Mouse (Mus musculus): ENCODE results near the gene Fam69a. TPM values are rescaled to one million over a fixed set of nuclear protein-coding genes. Genes with fewer than 3 reads are reported as not detected.
"Not testable (repeated sequence)": the region's sequence is repeated elsewhere in the genome, so short reads cannot be mapped to it uniquely, and the experiment has no call there.

Gene Fam69a
- 22.0 and 22.7 TPM in 2 replicates for polyA plus RNA-seq (2015; fragmentation: Nextera tagmentation; extraction: Ambion mirVana)

DNA sequence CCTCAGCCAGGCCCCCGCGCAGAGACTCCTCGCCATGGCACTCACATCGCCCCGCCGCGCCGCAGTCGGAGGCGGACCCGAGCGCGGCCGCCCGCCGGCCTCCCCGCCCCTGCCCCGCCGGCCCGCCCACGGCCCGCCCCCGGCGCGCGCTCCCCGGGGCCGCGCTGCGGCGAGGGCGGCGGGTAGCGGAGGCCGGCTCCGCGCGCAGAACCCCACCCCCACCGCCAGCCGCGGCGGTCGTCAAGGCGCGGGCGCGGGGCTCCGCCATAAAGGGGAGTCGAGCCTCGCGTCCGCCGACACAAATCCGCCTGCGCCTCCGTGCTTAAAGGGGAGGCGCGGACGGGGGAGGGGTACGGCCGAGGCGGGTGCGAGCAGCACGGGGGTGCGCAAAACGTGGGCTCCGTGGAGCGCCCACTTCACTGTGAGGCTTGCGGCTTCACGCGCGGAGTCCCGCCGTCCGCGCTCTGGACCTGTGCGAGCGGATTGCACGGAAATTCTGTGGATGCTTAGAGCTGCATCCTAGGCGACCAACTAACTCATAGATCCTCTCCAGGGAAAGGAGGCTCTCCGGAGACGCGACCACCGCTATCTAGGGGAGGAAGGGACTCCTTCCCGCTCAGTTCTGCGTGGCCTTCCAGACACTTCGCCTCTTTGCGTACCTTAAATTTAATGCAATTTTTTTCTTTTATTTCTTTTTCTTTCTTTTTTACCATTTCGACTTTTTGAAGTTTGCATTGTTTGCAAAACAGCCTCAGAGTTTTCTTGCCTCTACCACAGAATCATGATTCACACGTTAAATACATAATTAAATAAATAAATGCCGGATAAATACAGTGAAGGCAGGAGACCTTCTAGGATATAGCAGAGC is at the start of gene Fam69a:
Fam69a (minus strand) TSS at position 119 of the 868 bp plus-strand sequence.
- H3K4me3 ChIP-seq: peak within 1 kb of the TSS; percentile 94
- no peaks in the 10 kb centered on the region for H3K9me3 ChIP-seq
- no peaks in the 10 kb centered on the region for H3K36me3 ChIP-seq
- peak within 1 kb of the TSS; percentile 91 for H3K27ac ChIP-seq
- peak; percentile 95 for ATAC-seq (ENCODE audit: borderline replicate concordance, extremely low read depth, low FRiP score, low TSS enrichment)
- under 1% methylated on average over 71 of the region's 91 CpGs for WGBS
- H3K4me1 ChIP-seq: 0 out of 2 replicates have a peak, but pooled peaks cover 6% of the 10 kb centered on the region
- peak within 1 kb of the TSS; percentile 93 for H3K4me2 ChIP-seq
- no peaks in the 10 kb centered on the region for H3K27me3 ChIP-seq
- peak within 1 kb of the TSS; percentile 75 for H3K9ac ChIP-seq

DNA sequence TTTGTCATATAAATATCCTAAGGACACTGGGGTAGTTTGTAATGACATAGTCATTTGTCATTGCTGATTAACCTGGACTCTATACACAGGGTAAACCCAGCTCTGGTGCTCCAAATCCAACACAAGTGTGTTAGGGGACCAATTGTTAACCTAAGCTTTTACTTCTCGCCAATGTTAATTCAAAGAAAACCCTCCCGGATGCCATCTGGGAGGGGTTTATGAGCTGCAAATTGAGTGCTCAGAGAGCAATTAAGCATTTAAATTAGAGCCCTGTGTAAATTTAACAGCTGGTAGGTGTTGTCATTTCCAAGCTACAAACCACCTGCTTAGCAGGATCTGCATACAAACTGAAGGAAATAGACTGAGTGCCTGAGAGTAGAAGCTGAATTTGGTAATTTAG is 48.6 kb upstream of the Fam69a start:
- ATAC-seq (ENCODE audit: borderline replicate concordance, extremely low read depth, low FRiP score, low TSS enrichment): no peak
- Histone ChIP-seq H3K27me3 (no peaks in the 10 kb centered on the region), H3K9ac (no peak overlapping the region), H3K36me3 (no peaks in the 10 kb centered on the region), H3K4me1 (no peaks in the 10 kb centered on the region), H3K4me2 (no peak overlapping the region), H3K4me3 (no peak overlapping the region), H3K9me3 (no peaks in the 10 kb centered on the region), H3K27ac (no peak overlapping the region)
- WGBS: 18% methylated on average over 2 of the region's 2 CpGs

DNA sequence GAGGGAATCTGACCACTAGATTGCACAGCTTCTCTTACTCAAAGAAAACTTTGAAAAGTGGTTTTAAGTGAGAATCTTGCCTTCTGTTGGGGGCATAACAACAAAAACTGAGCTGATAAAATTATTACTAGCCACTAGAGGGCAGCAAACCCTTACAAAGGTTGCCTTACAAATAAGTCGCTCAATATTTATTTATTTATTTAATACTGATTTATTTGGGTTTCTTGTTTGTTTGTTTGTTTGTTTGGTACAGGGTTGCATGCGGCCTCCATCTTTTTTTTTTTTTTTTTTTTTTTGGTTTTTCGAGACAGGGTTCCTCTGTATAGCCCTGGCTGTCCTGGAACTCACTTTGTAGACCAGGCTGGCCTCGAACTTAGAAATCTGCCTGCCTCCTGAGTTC is 47.3 kb upstream of the Fam69a start:
- Histone ChIP-seq H3K27ac (no peak overlapping the region), H3K9ac (no peak overlapping the region), H3K36me3 (no peaks in the 10 kb centered on the region), H3K27me3 (no peaks in the 10 kb centered on the region), H3K9me3 (no peaks in the 10 kb centered on the region), H3K4me2 (no peak overlapping the region), H3K4me3 (no peak overlapping the region), H3K4me1 (no peaks in the 10 kb centered on the region)
- 33% methylated on average over 4 of the region's 4 CpGs for WGBS
- no peak for ATAC-seq (ENCODE audit: borderline replicate concordance, extremely low read depth, low FRiP score, low TSS enrichment)

DNA sequence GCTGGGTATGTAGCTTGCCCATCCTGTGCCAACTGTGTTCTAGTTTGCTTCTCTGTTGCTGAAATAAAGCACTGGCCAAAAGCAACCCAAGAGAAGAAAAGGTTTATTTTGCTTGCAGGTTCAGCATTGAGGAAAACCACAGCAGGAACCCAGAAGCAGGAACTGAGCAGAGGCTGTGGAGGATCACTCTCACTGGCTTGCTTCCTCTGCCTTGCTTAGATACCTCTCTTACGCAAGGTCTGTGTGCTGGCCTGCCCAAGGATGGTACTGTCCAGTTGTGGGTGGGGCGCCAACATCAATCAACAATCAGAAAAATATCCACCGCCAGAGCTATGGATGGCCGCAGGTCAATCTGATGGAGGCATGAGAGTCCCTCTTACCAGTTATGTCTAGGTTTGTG is 44.4 kb upstream of the Fam69a start:
- H3K27me3 ChIP-seq: no peaks in the 10 kb centered on the region
- no peaks in the 10 kb centered on the region for H3K9me3 ChIP-seq
- H3K4me3 ChIP-seq: no peak overlapping the region
- no peaks in the 10 kb centered on the region for H3K4me1 ChIP-seq
- no peak overlapping the region for H3K9ac ChIP-seq
- no peaks in the 10 kb centered on the region for H3K36me3 ChIP-seq
- 90% methylated on average over 4 of the region's 4 CpGs for WGBS
- H3K27ac ChIP-seq: no peak overlapping the region
- no peak for ATAC-seq (ENCODE audit: borderline replicate concordance, extremely low read depth, low FRiP score, low TSS enrichment)
- no peak overlapping the region for H3K4me2 ChIP-seq

DNA sequence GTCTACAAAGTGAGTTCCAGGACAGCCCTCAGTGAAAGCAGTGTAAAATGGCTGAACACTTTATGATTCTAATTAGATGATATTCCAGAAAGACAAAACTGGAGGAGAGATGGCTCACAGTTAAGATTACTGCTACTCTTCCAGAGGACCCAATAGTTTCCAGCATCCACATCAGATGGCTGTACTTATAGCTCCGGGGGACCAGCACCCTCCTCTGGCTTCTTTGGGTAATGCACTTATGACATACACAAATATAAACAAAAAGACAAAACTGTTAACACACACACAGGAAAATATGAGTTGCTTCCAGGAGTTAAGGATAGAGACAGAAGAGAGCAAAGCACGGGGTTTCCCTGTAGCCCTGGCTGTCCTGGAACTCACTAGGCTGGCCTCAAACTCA is 43.1 kb upstream of the Fam69a start:
- 66% methylated on average over 2 of the region's 2 CpGs for WGBS
- no peak overlapping the region for H3K27ac ChIP-seq
- H3K9me3 ChIP-seq: no peaks in the 10 kb centered on the region
- no peak overlapping the region for H3K4me2 ChIP-seq
- ATAC-seq (ENCODE audit: borderline replicate concordance, extremely low read depth, low FRiP score, low TSS enrichment): no peak
- H3K36me3 ChIP-seq: no peaks in the 10 kb centered on the region
- no peak overlapping the region for H3K9ac ChIP-seq
- H3K27me3 ChIP-seq: no peaks in the 10 kb centered on the region
- no peak overlapping the region for H3K4me3 ChIP-seq
- no peaks in the 10 kb centered on the region for H3K4me1 ChIP-seq

DNA sequence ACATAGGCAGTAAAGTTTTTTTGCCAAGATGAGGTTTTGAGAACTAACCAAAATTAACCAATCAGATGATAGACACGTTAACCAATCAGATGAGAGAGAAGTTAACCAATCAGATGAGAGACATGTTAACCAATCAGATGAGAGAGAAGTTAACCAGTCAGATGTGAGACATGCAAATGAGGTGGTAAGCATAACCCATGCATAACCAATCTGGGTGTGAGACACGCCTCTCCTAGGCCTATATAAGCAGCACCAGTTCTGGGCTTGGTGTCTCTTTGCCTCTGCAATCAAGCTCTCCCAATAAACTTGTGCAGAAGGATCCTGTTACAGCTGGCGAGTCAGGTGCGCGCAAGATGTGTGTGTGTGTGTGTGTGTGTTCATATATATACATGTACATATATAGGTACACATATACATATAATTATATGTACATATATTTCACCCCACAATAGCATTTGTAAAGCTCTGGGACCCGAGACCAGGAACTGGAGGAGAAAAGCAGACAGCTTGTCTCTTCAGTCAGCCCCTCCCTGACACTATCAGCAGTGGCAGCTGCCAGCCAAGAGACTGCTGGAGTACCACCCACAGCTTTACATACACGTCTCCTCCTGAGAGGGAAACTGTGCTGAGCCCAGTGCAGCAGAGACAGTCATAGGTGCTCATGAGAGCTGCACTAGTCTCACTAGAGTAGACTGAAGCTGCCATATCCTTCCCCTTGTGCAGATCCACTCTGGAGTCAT is 42.1 kb upstream of the Fam69a start:
- not testable (repeated sequence) for H3K9ac ChIP-seq; H3K4me3 ChIP-seq; H3K27ac ChIP-seq; ATAC-seq (ENCODE audit: borderline replicate concordance, extremely low read depth, low FRiP score, low TSS enrichment); H3K9me3 ChIP-seq; H3K4me1 ChIP-seq; H3K27me3 ChIP-seq; H3K36me3 ChIP-seq; H3K4me2 ChIP-seq
- 83% methylated on average over 7 of the region's 7 CpGs for WGBS

DNA sequence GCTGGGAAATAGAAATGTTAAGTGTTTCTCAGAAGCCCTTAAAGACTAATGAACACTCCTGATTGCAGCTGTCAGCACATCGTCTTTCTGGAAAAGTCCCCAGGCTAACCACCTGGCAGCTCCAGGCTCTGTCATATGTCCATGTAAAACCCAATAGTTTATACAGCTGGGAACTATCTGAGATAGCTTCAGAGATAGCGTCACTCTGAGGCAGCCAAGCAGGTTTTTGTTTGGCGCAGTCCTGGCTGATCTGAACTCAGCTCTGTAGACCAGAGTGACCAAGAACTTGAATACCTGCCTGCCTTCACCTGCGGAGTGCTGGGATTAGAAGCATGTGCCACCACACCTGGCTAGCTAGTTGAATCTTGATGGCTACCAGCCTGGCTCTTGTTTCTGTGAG is 41.3 kb upstream of the Fam69a start:
- Histone ChIP-seq H3K27me3 (no peaks in the 10 kb centered on the region), H3K4me1 (no peaks in the 10 kb centered on the region), H3K9ac (no peak overlapping the region), H3K27ac (no peak overlapping the region), H3K4me3 (no peak overlapping the region), H3K4me2 (no peak overlapping the region), H3K36me3 (no peaks in the 10 kb centered on the region), H3K9me3 (no peaks in the 10 kb centered on the region)
- ATAC-seq (ENCODE audit: borderline replicate concordance, extremely low read depth, low FRiP score, low TSS enrichment): no peak
- 77% methylated on average over 4 of the region's 4 CpGs for WGBS

DNA sequence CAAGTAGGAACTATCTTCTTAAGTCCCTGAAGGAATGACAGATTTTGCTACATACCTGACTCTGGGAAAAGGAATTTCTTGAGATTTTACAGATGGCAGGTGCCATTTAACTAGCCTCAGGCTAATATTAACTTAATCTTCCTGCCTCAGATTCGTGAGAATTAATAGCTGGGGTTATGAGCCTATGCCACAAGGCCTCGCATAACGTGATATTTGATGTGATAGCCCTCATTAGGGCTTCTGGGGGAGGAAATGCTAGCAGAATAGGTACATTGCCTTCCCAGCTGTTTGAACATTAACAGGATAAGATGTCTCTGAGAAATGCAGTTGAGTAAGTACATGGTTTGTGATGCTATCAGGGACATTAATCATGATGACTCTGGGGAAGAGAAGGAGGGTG is 34.5 kb upstream of the Fam69a start:
- Histone ChIP-seq H3K4me2 (no peak overlapping the region), H3K4me1 (no peaks in the 10 kb centered on the region), H3K9ac (no peak overlapping the region), H3K27ac (no peak overlapping the region), H3K4me3 (no peak overlapping the region), H3K36me3 (no peaks in the 10 kb centered on the region), H3K9me3 (no peaks in the 10 kb centered on the region), H3K27me3 (no peaks in the 10 kb centered on the region)
- WGBS: 66% methylated on average over 3 of the region's 3 CpGs
- ATAC-seq (ENCODE audit: borderline replicate concordance, extremely low read depth, low FRiP score, low TSS enrichment): no peak

DNA sequence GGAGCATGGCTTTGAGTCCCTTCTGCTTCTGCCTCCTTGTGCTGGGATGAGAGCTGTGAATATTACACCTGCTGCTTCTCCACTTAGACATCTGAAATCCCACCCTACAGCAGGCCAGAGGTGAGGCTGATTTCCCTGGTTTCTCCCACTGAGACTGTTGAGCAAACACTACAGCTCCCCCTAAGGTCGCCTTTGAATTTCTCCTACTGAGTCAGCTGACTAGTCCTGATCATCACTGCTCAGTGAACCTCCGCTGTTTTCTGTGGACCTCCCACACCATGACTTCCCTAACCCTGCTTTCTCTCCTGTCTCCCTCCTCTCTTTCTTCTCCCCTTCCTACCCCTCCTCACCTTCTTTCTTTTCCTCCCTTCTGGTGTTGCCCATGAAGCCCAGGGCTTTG is 32.5 kb upstream of the Fam69a start:
- no peak for ATAC-seq (ENCODE audit: borderline replicate concordance, extremely low read depth, low FRiP score, low TSS enrichment)
- no peak overlapping the region for H3K27ac ChIP-seq
- H3K4me2 ChIP-seq: no peak overlapping the region
- 11% methylated on average over 2 of the region's 2 CpGs for WGBS
- H3K9me3 ChIP-seq: no peaks in the 10 kb centered on the region
- no peak overlapping the region for H3K9ac ChIP-seq
- no peaks in the 10 kb centered on the region for H3K27me3 ChIP-seq
- H3K4me1 ChIP-seq: no peaks in the 10 kb centered on the region
- no peaks in the 10 kb centered on the region for H3K36me3 ChIP-seq
- no peak overlapping the region for H3K4me3 ChIP-seq

DNA sequence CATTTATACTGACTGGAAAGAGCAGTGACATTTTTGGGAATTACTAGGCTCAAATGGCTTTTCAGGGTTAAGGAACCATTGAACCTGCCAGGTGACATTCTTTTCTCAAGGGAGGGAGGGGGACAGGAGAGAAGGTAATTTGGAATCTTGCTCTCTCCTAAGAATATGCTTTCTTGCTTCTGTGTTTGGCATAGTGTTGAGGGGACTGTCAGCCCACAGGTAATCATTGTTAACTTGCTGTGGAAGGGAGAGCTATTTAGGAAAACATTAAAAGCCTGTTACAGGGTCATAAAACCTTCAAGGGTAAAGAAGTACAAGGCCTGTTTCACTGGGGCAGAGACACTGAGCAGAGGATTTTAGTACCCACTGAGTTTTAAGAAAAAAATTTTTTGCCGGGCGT is 30.3 kb upstream of the Fam69a start:
- Histone ChIP-seq H3K4me1 (no peaks in the 10 kb centered on the region), H3K27ac (no peak overlapping the region), H3K27me3 (no peaks in the 10 kb centered on the region), H3K9ac (no peak overlapping the region), H3K4me3 (no peak overlapping the region), H3K9me3 (no peaks in the 10 kb centered on the region), H3K4me2 (no peak overlapping the region), H3K36me3 (no peaks in the 10 kb centered on the region)
- ATAC-seq (ENCODE audit: borderline replicate concordance, extremely low read depth, low FRiP score, low TSS enrichment): no peak
- WGBS: 95% methylated on average over 2 of the region's 2 CpGs

DNA sequence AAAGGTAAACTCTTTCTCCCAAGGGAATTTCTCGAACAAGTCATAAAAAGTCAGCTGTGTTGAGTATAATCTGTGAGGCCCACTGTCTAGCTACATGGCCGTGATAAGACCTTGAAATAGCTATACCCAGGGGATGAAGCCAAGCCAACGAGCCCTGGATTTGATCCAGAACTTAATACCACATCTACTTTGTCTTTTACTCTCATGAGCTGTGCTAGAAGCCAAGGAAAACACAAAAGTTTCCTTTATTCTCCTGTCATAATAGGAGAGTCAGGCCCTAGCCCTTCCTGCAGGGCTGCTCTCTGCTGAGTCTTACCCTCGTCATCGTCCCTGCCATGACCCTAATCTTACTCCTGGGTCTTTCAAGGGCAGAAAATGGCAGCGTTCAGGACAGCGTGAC is 28.5 kb upstream of the Fam69a start:
- Histone ChIP-seq H3K27me3 (no peaks in the 10 kb centered on the region), H3K27ac (no peak overlapping the region)

DNA sequence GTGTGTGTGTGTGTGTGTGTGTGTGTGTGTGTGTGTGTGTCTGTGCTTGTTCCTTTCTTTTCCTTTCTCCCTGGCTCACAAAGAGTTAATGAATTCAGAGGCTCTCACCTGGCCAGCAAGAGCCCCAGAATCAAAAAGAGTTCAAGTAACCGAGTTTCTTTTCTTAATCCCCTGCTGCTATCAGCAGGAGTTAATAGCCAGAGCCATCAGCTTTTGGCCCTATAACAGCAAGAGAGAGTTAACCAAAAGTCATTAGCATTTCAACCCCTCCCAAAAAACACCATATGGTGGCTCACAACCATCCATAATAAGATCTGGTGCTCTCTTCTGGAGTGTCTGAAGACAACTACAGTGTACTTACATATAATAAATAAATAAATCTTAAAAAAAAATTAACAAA is 27.3 kb upstream of the Fam69a start:
- H3K4me1 ChIP-seq: no peaks in the 10 kb centered on the region
- no peak for ATAC-seq (ENCODE audit: borderline replicate concordance, extremely low read depth, low FRiP score, low TSS enrichment)
- H3K36me3 ChIP-seq: no peaks in the 10 kb centered on the region
- H3K9me3 ChIP-seq: no peaks in the 10 kb centered on the region
- H3K9ac ChIP-seq: no peak overlapping the region
- no peak overlapping the region for H3K27ac ChIP-seq
- 22% methylated on average over 1 of the region's 1 CpGs for WGBS
- no peaks in the 10 kb centered on the region for H3K27me3 ChIP-seq
- no peak overlapping the region for H3K4me2 ChIP-seq
- no peak overlapping the region for H3K4me3 ChIP-seq

More for the DNA sequence above, 28.5 kb upstream of the Fam69a start:
- Histone ChIP-seq H3K9me3 (no peaks in the 10 kb centered on the region), H3K4me3 (no peak overlapping the region), H3K36me3 (no peaks in the 10 kb centered on the region), H3K4me2 (no peak overlapping the region), H3K9ac (no peak overlapping the region), H3K4me1 (no peaks in the 10 kb centered on the region)
- 61% methylated on average over 7 of the region's 7 CpGs for WGBS
- no peak for ATAC-seq (ENCODE audit: borderline replicate concordance, extremely low read depth, low FRiP score, low TSS enrichment)

Measured in lung, embryonic 15.5 days (tissue).